Mouse (Mus musculus) neutrophil, adult 59 days (primary cell): ENCODE results near the gene Rtl8b. TPM values are rescaled to one million over a fixed set of nuclear protein-coding genes. Genes with fewer than 3 reads are reported as not detected.

ENCODE experiments used
- total RNA-seq, 2 experiments: library from RNA; stranded (reverse); gene quantifications; 1 replicate in 1 of 2; 2 replicates in 1 of 2; pipeline ENCODE4 v1.2.4; 2023

The Rtl8b gene
- total RNA-seq: 10 to 100 TPM in 1 of 2 experiments, 1 to 10 TPM in 1; 8.2 to 13.0 TPM

GRCm38 (mm10) chrX:53670294-53670693, at the start of gene Rtl8b:
Rtl8b (minus strand) TSS chrX:53670408.

DNA sequence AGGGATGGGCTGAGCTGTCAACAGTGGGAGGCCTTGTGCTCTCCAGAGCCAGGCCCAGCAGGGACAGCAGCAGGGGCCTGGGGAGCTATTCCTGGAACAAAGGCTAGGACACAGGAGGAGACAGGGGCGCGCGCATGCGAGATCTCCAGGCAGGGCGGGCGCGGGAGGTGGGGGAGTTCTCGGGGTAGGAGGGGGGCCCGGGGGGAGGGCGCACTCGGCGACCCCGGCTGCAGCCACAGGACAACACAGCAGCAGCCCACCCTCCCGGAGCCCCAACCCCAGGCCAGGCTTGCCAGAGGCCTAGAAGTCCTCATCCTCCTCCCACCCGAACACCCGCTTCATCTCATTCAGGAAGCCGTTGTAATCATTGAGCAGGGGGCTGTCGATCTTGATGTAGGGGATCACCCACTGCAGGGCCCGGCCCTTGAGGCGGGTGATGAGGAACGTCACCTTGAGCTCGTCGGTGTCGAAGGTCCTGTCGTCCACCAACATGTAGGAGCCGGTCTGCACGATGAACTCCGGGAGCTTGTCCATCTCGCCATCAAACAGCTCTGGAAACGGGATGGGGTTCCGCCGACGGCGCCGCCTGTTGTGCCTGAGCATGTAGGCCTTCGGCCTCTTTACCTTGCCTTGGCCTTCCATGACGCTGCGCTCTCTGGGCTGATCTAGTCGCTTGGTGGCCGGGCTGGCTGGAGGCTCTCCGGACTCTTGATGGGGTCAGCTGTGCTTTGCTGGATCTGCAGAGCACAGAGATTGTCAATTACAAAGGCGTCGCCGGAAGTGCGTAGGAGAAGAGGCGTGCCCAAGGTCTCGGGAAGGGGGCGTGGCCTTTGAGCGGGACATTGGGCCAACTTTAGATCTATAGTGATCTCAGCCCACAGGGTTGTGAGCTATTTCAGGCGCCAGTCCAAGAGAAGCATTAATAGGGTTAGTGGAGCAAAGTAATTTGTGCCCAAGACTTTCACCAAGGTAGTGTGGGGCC, 26.9 kb downstream of the Rtl8b start, which contains the start of gene Rtl8a:
Gene Rtl8a, minus strand, starts transcription at position 703 of the 982 bp plus-strand sequence.

Other genes starting within 250 kb of the Rtl8b start
- not detected for gene Etd, start 235.5 kb downstream of the Rtl8b start, total RNA-seq
- gene Rtl8c, start 62.4 kb downstream of the Rtl8b start, total RNA-seq: not detected
- gene Gm14597, start 61.4 kb downstream of the Rtl8b start, total RNA-seq: not detected
- gene Rtl8a, start 26.7 kb downstream of the Rtl8b start, total RNA-seq: 10 to 100 TPM in 1 of 2 experiments, 1 to 10 TPM in 1; 8.4 to 11.0 TPM
- gene 4930502E18Rik, start 54.4 kb upstream of the Rtl8b start, total RNA-seq: not detected
- not detected for gene 1700013H16Rik, start 87.4 kb upstream of the Rtl8b start, total RNA-seq
- gene Zfp36l3, start 106.0 kb upstream of the Rtl8b start, total RNA-seq: not detected
- 1 to 10 TPM in 1 of 2 experiments, under 1 TPM in 1; 0.87 to 1.9 TPM for gene Xlr, start 127.3 kb upstream of the Rtl8b start, total RNA-seq